ENCODE assay signal across 10 mouse cellular contexts in genomic region chr15:91190026-91190425, GRCm38 (mm10). TPM values are rescaled to one million over a fixed set of nuclear protein-coding genes. Genes with fewer than 3 reads are reported as not detected.
A peak's percentile ranks its signal among the peaks of the same experiment; 100 is the strongest.
DNase-seq lines count a peak whose midpoint lies in the region; ATAC-seq and TF ChIP-seq lines count a peak whose summit lies in the region.
"Had no signal": no experiment of that assay in that cellular context is flagged by ENCODE, and none has a peak within 500 bp of the region (broad histone marks: within the 10 kb centered on the region; RNA-seq: fewer than 3 reads in every experiment).

No protein-coding gene starts in this region.

- peaks cover 5% of the 10 kb centered on the region; the same call in 1 of the 2 replicates for H3K4me1 ChIP-seq in heart, embryonic 11.5 days (ENCODE audit: control insufficient read depth, insufficient read depth, low read length)
- H3K4me1 ChIP-seq in cortical plate, adult 2 months (ENCODE audit: control insufficient read depth, insufficient read depth, low read length), result no peaks in the 10 kb centered on the region
- H3K4me1 ChIP-seq in hindbrain, embryonic 13.5 days (replicated peaks), result peaks cover 27% of the 10 kb centered on the region
- peaks cover 13% of the 10 kb centered on the region for H3K4me1 ChIP-seq in midbrain, embryonic 12.5 days

- ATAC-seq in heart, embryonic 11.5 days (replicated peaks; ENCODE audit: insufficient number of reproducible peaks, low FRiP score, low TSS enrichment), result no peak
- no peak for ATAC-seq in hindbrain, embryonic 13.5 days (ENCODE audit: low FRiP score)
- ATAC-seq in midbrain, embryonic 12.5 days (ENCODE audit: low FRiP score, low read depth), result no peak
- ATAC-seq in megakaryocyte progenitor cell, adult 5-6 weeks (replicated peaks; ENCODE audit: poor library complexity), result no peak

- no peak for TF ChIP-seq CTCF in cortical plate, adult 2 months (IDR thresholded peaks at IDR 0.05; ENCODE audit: extremely low read depth, insufficient read depth, low read length)

- no peak overlapping the region for H3K27ac ChIP-seq in heart, embryonic 11.5 days (ENCODE audit: low read depth, low read length)
- H3K27ac ChIP-seq in cortical plate, adult 2 months (ENCODE audit: insufficient read depth, low read length), result 0 out of 2 replicates have a peak overlapping the region, but pooled peaks have one; percentile 29
- no peak overlapping the region for H3K27ac ChIP-seq in hindbrain, embryonic 13.5 days
- H3K27ac ChIP-seq in midbrain, embryonic 12.5 days (replicated peaks), result peak overlapping the region; percentile 60

- no peak overlapping the region for H3K9ac ChIP-seq in heart, embryonic 11.5 days (ENCODE audit: low read depth, low read length)
- peak overlapping the region; percentile 75 for H3K9ac ChIP-seq in hindbrain, embryonic 13.5 days
- peak overlapping the region; percentile 71 for H3K9ac ChIP-seq in midbrain, embryonic 12.5 days (replicated peaks)

- TF ChIP-seq POLR2A in cortical plate, adult 2 months (IDR thresholded peaks at IDR 0.05; ENCODE audit: extremely low read depth, insufficient read depth, low read length), result no peak

- 51% methylated on average over 4 of the region's 4 CpGs for WGBS in heart, embryonic 11.5 days (ENCODE audit: insufficient replicate concordance)
- WGBS in hindbrain, embryonic 13.5 days, result 12% methylated on average over 4 of the region's 4 CpGs
- WGBS in midbrain, embryonic 12.5 days, result 10% methylated on average over 4 of the region's 4 CpGs

- H3K36me3 ChIP-seq in heart, embryonic 11.5 days (ENCODE audit: control insufficient read depth, insufficient read depth, low read length), result no peaks in the 10 kb centered on the region
- no peaks in the 10 kb centered on the region for H3K36me3 ChIP-seq in hindbrain, embryonic 13.5 days
- no peaks in the 10 kb centered on the region for H3K36me3 ChIP-seq in midbrain, embryonic 12.5 days

- H3K27me3 ChIP-seq in heart, embryonic 11.5 days (ENCODE audit: control insufficient read depth, insufficient read depth, low read length), result no peaks in the 10 kb centered on the region
- H3K27me3 ChIP-seq in hindbrain, embryonic 13.5 days, result no peaks in the 10 kb centered on the region
- no peaks in the 10 kb centered on the region for H3K27me3 ChIP-seq in midbrain, embryonic 12.5 days
- H3K27me3 ChIP-seq: CH12.LX had no signal

- H3K4me2 ChIP-seq in heart, embryonic 11.5 days, result peak overlapping the region; percentile 67
- H3K4me2 ChIP-seq in hindbrain, embryonic 13.5 days, result peak overlapping the region; percentile 90
- H3K4me2 ChIP-seq in midbrain, embryonic 12.5 days (replicated peaks), result peak overlapping the region; percentile 78

- DNase-seq in heart, adult 8-10 months (ENCODE audit: low spot score), result no peak
- no peak for DNase-seq in left cerebral cortex, postnatal 4 days
- DNase-seq in gastrocnemius, postnatal 4 days (ENCODE audit: low spot score in 2 of 2), result no peak

- intact Hi-C loops in left cerebral cortex, postnatal 4 days (cut with DNase I), result no loop called here

- H3K4me3 ChIP-seq in heart, embryonic 11.5 days (ENCODE audit: low read depth, low read length), result peak overlapping the region; percentile 48; the same call in 1 of the 2 replicates
- H3K4me3 ChIP-seq in cortical plate, adult 2 months (ENCODE audit: insufficient read depth, low read length), result peak overlapping the region; percentile 46
- peak overlapping the region; percentile 53 for H3K4me3 ChIP-seq in hindbrain, embryonic 13.5 days
- peak overlapping the region; percentile 52 for H3K4me3 ChIP-seq in midbrain, embryonic 12.5 days

- H3K9me3 ChIP-seq in heart, embryonic 11.5 days (replicated peaks; ENCODE audit: control insufficient read depth, low read length), result no peaks in the 10 kb centered on the region
- no peaks in the 10 kb centered on the region for H3K9me3 ChIP-seq in hindbrain, embryonic 13.5 days
- no peaks in the 10 kb centered on the region for H3K9me3 ChIP-seq in midbrain, embryonic 12.5 days

RNA-seq across cellular contexts. Expression of gene Abcd2, which starts 1.6 kb away (rescaled TPM):
- polyA plus RNA-seq in heart, embryonic 11.5 days (2014; fragmentation: Nextera tagmentation; extraction: Ambion mirVana), result 1.3 and 1.8 TPM in 2 replicates
- 1 to 10 TPM; 4.3 to 4.8 (median 4.5) TPM for total RNA-seq in heart, adult 8-10 months (2022)
- polyA plus RNA-seq in cortical plate, adult 2 months (2012; rRNA removed), result 20.1 and 21.7 TPM in 2 replicates
- polyA plus RNA-seq in hindbrain, embryonic 13.5 days (2015; fragmentation: Nextera tagmentation; extraction: Ambion mirVana), result 10.3 and 10.6 TPM in 2 replicates
- 28.8 and 32.4 TPM in 2 replicates for polyA plus RNA-seq in midbrain, embryonic 12.5 days (2016; fragmentation: Nextera tagmentation; extraction: Ambion mirVana)
- 31.1 and 39.5 TPM in 2 replicates for total RNA-seq in megakaryocyte progenitor cell, adult 5-6 weeks (2015)
- 40.6 and 43.8 TPM in 2 replicates for total RNA-seq in megakaryocyte progenitor cell, adult 5-6 weeks (2017)
- 10 to 100 TPM in 1 of 2 experiments, 1 to 10 TPM in 1; 9.9 to 11.6 TPM for total RNA-seq in left cerebral cortex, postnatal 4 days (2021)
- 10 to 100 TPM; 11.9 to 13.7 TPM for total RNA-seq in gastrocnemius, postnatal 4 days (2021)
- total RNA-seq: CH12.LX had no signal

RNA-seq across cellular contexts. Expression of gene CN725425, which starts 9.3 kb away (rescaled TPM):
- not detected in 2 replicates for polyA plus RNA-seq in heart, embryonic 11.5 days (2014; fragmentation: Nextera tagmentation; extraction: Ambion mirVana)
- 1 to 10 TPM in 2 of 4 experiments, under 1 TPM in 2; 0.82 to 1.1 (median 1.0) TPM for total RNA-seq in heart, adult 8-10 months (2022)
- 0.10 and 0.17 TPM in 2 replicates for polyA plus RNA-seq in cortical plate, adult 2 months (2012; rRNA removed)
- not detected in 2 replicates for polyA plus RNA-seq in hindbrain, embryonic 13.5 days (2015; fragmentation: Nextera tagmentation; extraction: Ambion mirVana)
- not detected in 2 replicates for polyA plus RNA-seq in midbrain, embryonic 12.5 days (2016; fragmentation: Nextera tagmentation; extraction: Ambion mirVana)
- not detected in 2 replicates for total RNA-seq in megakaryocyte progenitor cell, adult 5-6 weeks (2015)
- not detected in 2 replicates for total RNA-seq in megakaryocyte progenitor cell, adult 5-6 weeks (2017)
- not detected for total RNA-seq in left cerebral cortex, postnatal 4 days (2021)
- total RNA-seq in gastrocnemius, postnatal 4 days (2021), result not detected
- total RNA-seq: CH12.LX; left cerebral cortex, adult 8-10 months had no signal

Comparison
In these comparisons a context has a peak if more than half of its experiments do, and no peak if none do; other contexts are left out.
1. H3K27ac ChIP-seq: peak in cortical plate, adult 2 months (single experiment) and midbrain, embryonic 12.5 days (single experiment); none in heart, embryonic 11.5 days (single experiment) and hindbrain, embryonic 13.5 days (single experiment).
2. Peak in every context shown above with its lines, with median percentiles within 50 percentile points of each other: H3K4me2 ChIP-seq and H3K4me3 ChIP-seq.